Mouse (Mus musculus): ENCODE measurements around the gene Capza1. TPM values are rescaled to one million over a fixed set of nuclear protein-coding genes. Genes with fewer than 3 reads are reported as not detected.

The Capza1 gene
- polyA plus RNA-seq, 1 experiment from 2014 or later = 240 TPM

GRCm38 (mm10) chr3:104865341-104865788, 1.1 kb upstream of the Capza1 start:
- H3K4me2 ChIP-seq (ENCODE audit: low read depth, low read length, severe bottlenecking) = peak overlapping the region; percentile 71
- peak overlapping the region; percentile 95; the same call in 1 of the 2 replicates for H3K27ac ChIP-seq (ENCODE audit: low read depth, low read length)
- peak; percentile 22; the same call in 1 of the 2 replicates for ATAC-seq (replicated peaks; ENCODE audit: low FRiP score)
- H3K36me3 ChIP-seq (ENCODE audit: control insufficient read depth, insufficient read depth, low read length) = no peaks in the 10 kb centered on the region
- H3K4me3 ChIP-seq (ENCODE audit: low read depth, low read length) = peak overlapping the region; percentile 94
- H3K27me3 ChIP-seq (ENCODE audit: control insufficient read depth, insufficient read depth, low read length) = no peaks in the 10 kb centered on the region
- 2% methylated on average over 12 of the region's 12 CpGs for WGBS
- no peaks in the 10 kb centered on the region for H3K9me3 ChIP-seq (ENCODE audit: control insufficient read depth, low read length)
- DNase-seq (ENCODE audit: low spot score) = no peak
- peak overlapping the region; percentile 98 for H3K9ac ChIP-seq (ENCODE audit: low read length)
- peaks cover 4% of the 10 kb centered on the region; the same call in 1 of the 2 replicates for H3K4me1 ChIP-seq (replicated peaks; ENCODE audit: control insufficient read depth, insufficient read depth, low read length)

GRCm38 (mm10) chr3:104864651-104865340, 491 bp upstream of the Capza1 start:
- peak; percentile 90 for DNase-seq (ENCODE audit: low spot score)
- Histone ChIP-seq H3K9me3 (ENCODE audit: control insufficient read depth, low read length) (no peaks in the 10 kb centered on the region), H3K27ac (ENCODE audit: low read depth, low read length) (peak overlapping the region; percentile 95), H3K36me3 (ENCODE audit: control insufficient read depth, insufficient read depth, low read length) (no peaks in the 10 kb centered on the region), H3K27me3 (ENCODE audit: control insufficient read depth, insufficient read depth, low read length) (no peaks in the 10 kb centered on the region), H3K4me1 (replicated peaks; ENCODE audit: control insufficient read depth, insufficient read depth, low read length) (peaks cover 4% of the 10 kb centered on the region; the same call in 1 of the 2 replicates), H3K9ac (ENCODE audit: low read length) (peak overlapping the region; percentile 98), H3K4me3 (ENCODE audit: low read depth, low read length) (peak overlapping the region; percentile 94), H3K4me2 (ENCODE audit: low read depth, low read length, severe bottlenecking) (peak overlapping the region; percentile 71)
- WGBS = under 1% methylated on average over 48 of the region's 48 CpGs
- peak; percentile 90 for ATAC-seq (replicated peaks; ENCODE audit: low FRiP score)

GRCm38 (mm10) chr3:104858560-104858959, 5.7 kb downstream of the Capza1 start:
- Histone ChIP-seq H3K27me3 (ENCODE audit: control insufficient read depth, insufficient read depth, low read length) (no peaks in the 10 kb centered on the region), H3K4me2 (ENCODE audit: low read depth, low read length, severe bottlenecking) (no peak overlapping the region), H3K9ac (ENCODE audit: low read length) (no peak overlapping the region), H3K27ac (ENCODE audit: low read depth, low read length) (no peak overlapping the region), H3K36me3 (ENCODE audit: control insufficient read depth, insufficient read depth, low read length) (no peaks in the 10 kb centered on the region), H3K4me1 (replicated peaks; ENCODE audit: control insufficient read depth, insufficient read depth, low read length) (no peaks in the 10 kb centered on the region), H3K9me3 (ENCODE audit: control insufficient read depth, low read length) (no peaks in the 10 kb centered on the region), H3K4me3 (ENCODE audit: low read depth, low read length) (no peak overlapping the region)
- ATAC-seq (replicated peaks; ENCODE audit: low FRiP score) (no peak), DNase-seq (ENCODE audit: low spot score) (no peak)
- WGBS = 88% methylated on average over 1 of the region's 1 CpGs

GRCm38 (mm10) chr3:104856106-104856505, 8.2 kb downstream of the Capza1 start:
- H3K27me3 ChIP-seq (ENCODE audit: control insufficient read depth, insufficient read depth, low read length) = no peaks in the 10 kb centered on the region
- H3K4me1 ChIP-seq (replicated peaks; ENCODE audit: control insufficient read depth, insufficient read depth, low read length) = no peaks in the 10 kb centered on the region
- DNase-seq (ENCODE audit: low spot score) (no peak), ATAC-seq (replicated peaks; ENCODE audit: low FRiP score) (no peak)
- H3K36me3 ChIP-seq (ENCODE audit: control insufficient read depth, insufficient read depth, low read length) = no peaks in the 10 kb centered on the region
- H3K9me3 ChIP-seq (ENCODE audit: control insufficient read depth, low read length) = no peaks in the 10 kb centered on the region
- no peak overlapping the region for H3K4me3 ChIP-seq (ENCODE audit: low read depth, low read length)
- H3K4me2 ChIP-seq (ENCODE audit: low read depth, low read length, severe bottlenecking) = no peak overlapping the region
- WGBS = 90% methylated on average over 1 of the region's 1 CpGs
- H3K9ac ChIP-seq (ENCODE audit: low read length) = no peak overlapping the region
- no peak overlapping the region for H3K27ac ChIP-seq (ENCODE audit: low read depth, low read length)

- Histone ChIP-seq H3K4me1 (replicated peaks; ENCODE audit: control insufficient read depth, insufficient read depth, low read length) (no peaks in the 10 kb centered on the region), H3K36me3 (ENCODE audit: control insufficient read depth, insufficient read depth, low read length) (no peaks in the 10 kb centered on the region), H3K27me3 (ENCODE audit: control insufficient read depth, insufficient read depth, low read length) (no peaks in the 10 kb centered on the region), H3K27ac (ENCODE audit: low read depth, low read length) (no peak overlapping the region), H3K4me2 (ENCODE audit: low read depth, low read length, severe bottlenecking) (no peak overlapping the region), H3K9ac (ENCODE audit: low read length) (no peak overlapping the region), H3K9me3 (ENCODE audit: control insufficient read depth, low read length) (no peaks in the 10 kb centered on the region), H3K4me3 (ENCODE audit: low read depth, low read length) (no peak overlapping the region)
- ATAC-seq (replicated peaks; ENCODE audit: low FRiP score) (no peak), DNase-seq (ENCODE audit: low spot score) (no peak)
Measured at GRCm38 (mm10) chr3:104854866-104855265, 9.4 kb downstream of the Capza1 start.

- DNase-seq (ENCODE audit: low spot score) = no peak
- 90% methylated on average over 1 of the region's 1 CpGs for WGBS
- Histone ChIP-seq H3K4me1 (replicated peaks; ENCODE audit: control insufficient read depth, insufficient read depth, low read length) (no peaks in the 10 kb centered on the region), H3K27me3 (ENCODE audit: control insufficient read depth, insufficient read depth, low read length) (no peaks in the 10 kb centered on the region), H3K4me2 (ENCODE audit: low read depth, low read length, severe bottlenecking) (no peak overlapping the region), H3K9ac (ENCODE audit: low read length) (no peak overlapping the region), H3K9me3 (ENCODE audit: control insufficient read depth, low read length) (no peaks in the 10 kb centered on the region), H3K36me3 (ENCODE audit: control insufficient read depth, insufficient read depth, low read length) (no peaks in the 10 kb centered on the region), H3K27ac (ENCODE audit: low read depth, low read length) (no peak overlapping the region), H3K4me3 (ENCODE audit: low read depth, low read length) (no peak overlapping the region)
- no peak for ATAC-seq (replicated peaks; ENCODE audit: low FRiP score)
Measured at GRCm38 (mm10) chr3:104854465-104854864, 9.8 kb downstream of the Capza1 start.

GRCm38 (mm10) chr3:104846601-104847000, 17.7 kb downstream of the Capza1 start:
- no peak for DNase-seq (ENCODE audit: low spot score)
- WGBS = 92% methylated on average over 4 of the region's 4 CpGs
- H3K4me2 ChIP-seq (ENCODE audit: low read depth, low read length, severe bottlenecking) = no peak overlapping the region
- H3K36me3 ChIP-seq (ENCODE audit: control insufficient read depth, insufficient read depth, low read length) = peaks cover 2% of the 10 kb centered on the region; the same call in 1 of the 2 replicates
- H3K9ac ChIP-seq (ENCODE audit: low read length) = no peak overlapping the region
- H3K9me3 ChIP-seq (ENCODE audit: control insufficient read depth, low read length) = no peaks in the 10 kb centered on the region
- no peak overlapping the region for H3K27ac ChIP-seq (ENCODE audit: low read depth, low read length)
- ATAC-seq (replicated peaks; ENCODE audit: low FRiP score) = no peak
- H3K4me1 ChIP-seq (replicated peaks; ENCODE audit: control insufficient read depth, insufficient read depth, low read length) = no peaks in the 10 kb centered on the region
- no peaks in the 10 kb centered on the region for H3K27me3 ChIP-seq (ENCODE audit: control insufficient read depth, insufficient read depth, low read length)
- no peak overlapping the region for H3K4me3 ChIP-seq (ENCODE audit: low read depth, low read length)

- H3K9ac ChIP-seq (ENCODE audit: low read length) = no peak overlapping the region
- no peak overlapping the region for H3K4me2 ChIP-seq (ENCODE audit: low read depth, low read length, severe bottlenecking)
- H3K4me3 ChIP-seq (ENCODE audit: low read depth, low read length) = no peak overlapping the region
- no peaks in the 10 kb centered on the region for H3K9me3 ChIP-seq (ENCODE audit: control insufficient read depth, low read length)
- WGBS = 96% methylated on average over 5 of the region's 5 CpGs
- peaks cover 2% of the 10 kb centered on the region; the same call in 1 of the 2 replicates for H3K36me3 ChIP-seq (ENCODE audit: control insufficient read depth, insufficient read depth, low read length)
- no peaks in the 10 kb centered on the region for H3K4me1 ChIP-seq (replicated peaks; ENCODE audit: control insufficient read depth, insufficient read depth, low read length)
- no peak for DNase-seq (ENCODE audit: low spot score)
- no peaks in the 10 kb centered on the region for H3K27me3 ChIP-seq (ENCODE audit: control insufficient read depth, insufficient read depth, low read length)
- ATAC-seq (replicated peaks; ENCODE audit: low FRiP score) = no peak
- no peak overlapping the region for H3K27ac ChIP-seq (ENCODE audit: low read depth, low read length)
Measured at GRCm38 (mm10) chr3:104841049-104841448, 23.3 kb downstream of the Capza1 start.

- Histone ChIP-seq H3K4me3 (ENCODE audit: low read depth, low read length) (no peak overlapping the region), H3K27me3 (ENCODE audit: control insufficient read depth, insufficient read depth, low read length) (no peaks in the 10 kb centered on the region), H3K9ac (ENCODE audit: low read length) (no peak overlapping the region), H3K4me1 (replicated peaks; ENCODE audit: control insufficient read depth, insufficient read depth, low read length) (no peaks in the 10 kb centered on the region), H3K36me3 (ENCODE audit: control insufficient read depth, insufficient read depth, low read length) (peaks cover 4% of the 10 kb centered on the region; the same call in 1 of the 2 replicates), H3K9me3 (ENCODE audit: control insufficient read depth, low read length) (no peaks in the 10 kb centered on the region), H3K4me2 (ENCODE audit: low read depth, low read length, severe bottlenecking) (no peak overlapping the region), H3K27ac (ENCODE audit: low read depth, low read length) (no peak overlapping the region)
- no peak for ATAC-seq (replicated peaks; ENCODE audit: low FRiP score)
- 94% methylated on average over 3 of the region's 3 CpGs for WGBS
- DNase-seq (ENCODE audit: low spot score) = no peak
Measured at GRCm38 (mm10) chr3:104835797-104836196, 28.5 kb downstream of the Capza1 start.

Measured in forebrain, embryonic 11.5 days (tissue).